Mouse (Mus musculus) large intestine, adult 2 months (tissue): ENCODE results near the gene Tmem237. TPM values are rescaled to one million over a fixed set of nuclear protein-coding genes. Genes with fewer than 3 reads are reported as not detected.

Experiments
- DNase-seq: peaks from one replicate; pipeline ENCODE4 v3.0.0-alpha.2; 2012; ENCODE audit warnings: low read depth, low spot score
- WGBS: fragments of 180-500 bp; shearing (Covaris S2); methylation state at CpG from one replicate; pipeline ENCODE4 v1.1.7; 2018; 5-methylcytosine and 5-hydroxymethylcytosine counted together
- polyA plus RNA-seq: library from polyadenylated mRNA; depleted of rRNA; stranded (reverse); fragments of >200 nt; gene quantifications from 2 replicates; pipeline ENCODE4 v1.2.3, GENCODE M21; 2012; rRNA removed

Tmem237 gene
- polyA plus RNA-seq = 1.6 and 2.0 TPM in 2 replicates

DNA sequence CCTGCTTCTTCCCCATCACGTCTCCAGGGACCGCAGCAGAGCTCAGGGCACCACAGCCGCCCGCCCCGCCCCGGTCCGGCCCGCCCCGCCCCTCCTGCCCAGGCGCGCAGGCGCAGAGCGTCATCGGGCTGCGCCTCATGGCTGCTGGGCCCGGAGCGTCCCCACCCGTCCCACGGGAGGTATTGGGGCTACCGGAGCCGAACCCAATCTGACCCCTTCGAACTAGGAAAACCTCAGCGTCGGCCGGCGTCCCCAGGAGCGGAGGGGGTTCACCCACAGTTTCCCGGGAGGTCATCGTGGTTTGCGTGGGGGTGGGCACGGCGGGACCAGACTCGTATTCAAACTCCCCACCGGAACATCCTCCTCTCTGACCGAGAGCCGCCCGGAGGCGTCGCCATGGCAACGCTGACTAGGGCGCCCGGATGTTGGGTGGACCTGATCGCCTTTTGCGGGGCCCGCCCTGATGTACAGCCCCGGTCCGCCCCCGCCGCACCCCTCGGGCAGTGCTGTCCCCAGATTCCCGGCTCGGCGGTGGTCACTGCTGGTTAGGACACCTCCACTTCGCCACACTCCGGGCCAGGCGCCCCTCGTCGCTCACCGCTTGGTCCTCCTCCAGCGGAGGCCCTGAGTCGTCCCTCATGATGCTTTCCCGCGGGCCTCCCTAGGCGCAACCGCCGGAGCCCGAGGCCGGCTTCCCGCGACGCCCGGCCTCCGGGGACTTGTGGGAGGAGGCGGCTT, at the start of gene Tmem237:
Tmem237 (minus strand) TSS at position 689 of the 738 bp plus-strand sequence.
- WGBS = under 1% methylated on average over 74 of the region's 74 CpGs
- DNase-seq = peak; percentile 38

DNA sequence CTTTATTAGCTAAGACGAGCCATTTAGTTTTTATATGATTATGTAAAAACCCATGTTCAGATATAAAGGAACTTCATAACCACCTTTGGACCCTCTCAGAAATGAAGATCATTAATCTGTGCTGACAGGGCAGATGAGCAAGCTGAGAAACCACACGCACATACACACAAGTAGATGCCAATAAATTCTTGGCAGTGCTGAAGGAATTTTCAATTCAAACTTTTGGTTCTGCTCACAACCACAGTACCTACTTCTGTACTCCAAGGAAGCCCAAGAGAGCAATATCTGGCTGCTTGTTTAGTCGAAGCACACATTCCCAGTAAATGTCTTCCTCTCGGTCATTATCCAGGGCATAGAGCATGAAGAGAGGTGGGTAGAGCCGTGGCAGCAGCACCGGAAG, 49.4 kb upstream of the Tmem237 start:
- WGBS = 71% methylated on average over 6 of the region's 6 CpGs
- DNase-seq = no peak

DNA sequence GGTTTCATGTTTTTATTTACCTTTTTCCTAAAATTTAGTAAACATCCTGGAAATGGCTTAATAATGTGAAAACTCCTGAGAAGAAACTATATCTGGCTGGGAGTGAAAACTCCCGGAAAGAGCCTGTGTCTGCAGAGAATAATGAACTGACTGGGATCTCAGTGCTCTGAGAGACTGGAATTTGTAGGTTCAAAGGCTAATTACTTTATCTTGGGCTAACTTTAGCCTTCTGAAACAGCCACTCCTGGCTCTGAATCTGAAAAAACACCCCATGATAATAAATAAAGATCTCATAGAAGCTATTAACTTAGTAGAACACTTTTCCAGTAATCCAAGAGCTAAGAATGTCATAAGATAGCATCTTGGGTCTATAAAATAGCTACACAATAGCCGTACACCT, 48.3 kb upstream of the Tmem237 start:
- no peak for DNase-seq
- WGBS = 48% methylated on average over 2 of the region's 2 CpGs

DNA sequence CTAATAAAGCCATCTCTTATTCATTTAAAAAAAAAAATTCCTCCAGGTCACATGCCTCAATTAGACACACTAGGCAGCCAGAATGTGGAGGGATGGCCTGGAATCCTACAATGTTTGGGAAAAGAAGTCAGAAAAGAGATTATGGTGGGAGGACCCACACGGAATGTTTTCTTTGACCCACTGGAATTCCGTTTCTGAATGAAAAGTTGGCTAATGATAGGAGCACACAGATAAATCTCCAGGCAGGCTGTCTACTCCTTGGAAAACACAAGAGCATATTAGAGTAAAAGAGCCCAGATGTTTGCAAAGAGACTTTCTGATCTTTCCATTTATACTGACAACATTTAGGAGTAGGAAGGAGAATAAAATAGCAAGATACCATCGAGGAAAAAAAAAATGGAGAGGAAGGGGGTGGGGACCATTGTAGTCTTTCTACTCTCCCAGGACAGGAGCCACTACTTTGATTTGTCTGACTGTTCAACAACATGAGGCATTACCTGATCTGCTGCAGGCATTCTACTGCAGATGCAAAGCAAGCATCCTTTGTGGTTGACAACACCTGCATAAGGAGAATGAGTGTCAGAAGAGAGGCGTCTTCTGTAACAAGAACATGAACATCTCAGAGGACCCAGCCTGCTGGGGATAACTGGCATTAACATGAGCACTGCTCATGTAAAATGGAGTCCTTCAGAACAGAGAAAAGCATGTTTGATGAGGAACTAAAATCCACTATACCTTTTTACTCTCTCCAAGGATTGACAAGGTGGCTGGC, 47.6 kb upstream of the Tmem237 start:
- DNase-seq = no peak
- WGBS = 91% methylated on average over 4 of the region's 4 CpGs

GRCm38 (mm10) chr1:59166232-59166905, 46.2 kb upstream of the Tmem237 start:
- no peak for DNase-seq
- 71% methylated on average over 9 of the region's 9 CpGs for WGBS

DNA sequence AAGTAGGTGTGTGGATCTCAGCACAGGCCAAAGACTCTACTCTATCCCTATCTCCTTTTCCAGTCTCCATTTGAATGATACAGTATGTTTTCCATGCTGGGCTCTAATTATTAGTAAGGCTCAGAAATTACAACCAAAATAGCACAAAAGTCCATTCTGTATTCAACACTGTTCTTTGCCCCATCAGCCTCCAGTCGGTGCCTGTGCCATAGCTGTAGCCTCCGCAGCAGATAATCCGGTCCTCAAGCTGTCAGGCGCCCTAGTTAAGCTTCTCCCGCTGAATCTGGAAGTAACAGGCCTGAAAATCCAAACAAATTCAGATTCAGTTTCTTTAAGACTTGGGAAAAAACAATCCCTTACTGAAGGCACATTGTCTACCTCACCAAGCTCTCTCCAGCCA, 43.7 kb upstream of the Tmem237 start:
- WGBS = 90% methylated on average over 5 of the region's 5 CpGs
- no peak for DNase-seq

- WGBS = 75% methylated on average over 12 of the region's 12 CpGs
- no peak for DNase-seq
Measured at GRCm38 (mm10) chr1:59163030-59163461, 42.8 kb upstream of the Tmem237 start, which contains the start of gene Mpp4. Mpp4 (minus strand) TSS chr1:59163389.

GRCm38 (mm10) chr1:59162309-59163024, 42.3 kb upstream of the Tmem237 start:
- 71% methylated on average over 8 of the region's 8 CpGs for WGBS
- no peak for DNase-seq

DNA sequence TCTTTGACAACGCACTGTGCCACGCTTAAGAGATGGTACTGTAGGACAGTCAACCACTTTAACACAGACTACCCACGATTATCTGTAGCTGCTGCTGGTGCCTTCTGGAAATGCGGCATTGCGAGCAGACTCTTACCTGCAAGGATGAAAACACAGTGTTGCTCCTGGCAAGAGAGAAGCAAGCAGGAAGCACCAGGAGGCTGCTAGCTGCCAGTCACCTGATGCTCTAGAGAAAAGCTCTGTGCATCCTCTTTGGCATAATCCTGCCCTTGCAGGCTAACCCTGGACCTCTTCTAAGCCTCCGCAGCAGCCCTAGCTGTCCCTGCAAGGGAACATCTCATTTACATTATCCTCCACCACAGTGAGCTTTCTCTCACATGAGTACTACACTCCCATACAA, 41.2 kb upstream of the Tmem237 start:
- 91% methylated on average over 6 of the region's 6 CpGs for WGBS
- DNase-seq = no peak

- DNase-seq = no peak
- 73% methylated on average over 6 of the region's 6 CpGs for WGBS
Measured at GRCm38 (mm10) chr1:59160871-59161270, 40.7 kb upstream of the Tmem237 start.

DNA sequence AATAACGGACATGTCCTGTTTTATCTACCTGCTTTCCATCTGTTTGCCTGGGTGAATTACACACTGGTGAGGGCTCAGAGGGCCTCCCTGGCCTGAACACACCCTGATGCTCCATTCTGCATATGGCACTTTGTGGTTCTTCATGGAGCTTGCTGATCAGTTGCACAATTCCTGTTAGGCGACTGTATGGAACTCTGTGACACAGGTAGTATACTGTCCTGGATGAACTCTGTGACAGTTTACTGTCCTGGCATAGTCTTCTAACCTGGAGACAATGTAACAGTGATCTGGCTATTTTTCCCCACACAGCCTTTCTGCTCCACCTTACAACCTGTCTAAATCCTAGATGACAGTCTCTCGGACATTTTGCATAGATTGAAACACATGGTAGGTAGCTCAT, 38.9 kb upstream of the Tmem237 start:
- no peak for DNase-seq
- WGBS = 86% methylated on average over 3 of the region's 3 CpGs

GRCm38 (mm10) chr1:59158498-59158897, 38.3 kb upstream of the Tmem237 start:
- WGBS = 91% methylated on average over 7 of the region's 7 CpGs
- DNase-seq = no peak

- 63% methylated on average over 4 of the region's 4 CpGs for WGBS
- no peak for DNase-seq
Measured at GRCm38 (mm10) chr1:59157846-59158245, 37.6 kb upstream of the Tmem237 start.

DNA sequence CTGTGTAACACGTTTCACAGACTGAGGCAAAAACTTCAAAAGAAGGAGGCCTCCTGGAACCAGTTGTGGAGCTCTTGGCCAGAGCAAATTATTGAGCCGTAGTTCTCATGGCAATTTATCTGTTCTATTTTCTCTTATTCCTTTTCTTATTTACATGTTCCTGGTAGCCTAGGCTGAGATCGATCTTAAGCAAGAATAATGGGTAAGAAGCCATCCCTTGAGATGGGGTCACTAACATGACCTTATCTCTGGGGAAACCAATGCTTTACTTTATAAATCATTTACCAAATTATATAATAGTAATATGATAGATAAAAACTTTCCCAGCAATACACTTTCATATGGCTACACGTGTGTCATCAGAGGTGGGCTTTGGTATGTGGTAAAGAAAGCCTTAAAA, 32.1 kb upstream of the Tmem237 start:
- DNase-seq = no peak
- WGBS = 75% methylated on average over 4 of the region's 4 CpGs

- 63% methylated on average over 5 of the region's 5 CpGs for WGBS
Measured at GRCm38 (mm10) chr1:59150542-59150941, 30.3 kb upstream of the Tmem237 start.

DNA sequence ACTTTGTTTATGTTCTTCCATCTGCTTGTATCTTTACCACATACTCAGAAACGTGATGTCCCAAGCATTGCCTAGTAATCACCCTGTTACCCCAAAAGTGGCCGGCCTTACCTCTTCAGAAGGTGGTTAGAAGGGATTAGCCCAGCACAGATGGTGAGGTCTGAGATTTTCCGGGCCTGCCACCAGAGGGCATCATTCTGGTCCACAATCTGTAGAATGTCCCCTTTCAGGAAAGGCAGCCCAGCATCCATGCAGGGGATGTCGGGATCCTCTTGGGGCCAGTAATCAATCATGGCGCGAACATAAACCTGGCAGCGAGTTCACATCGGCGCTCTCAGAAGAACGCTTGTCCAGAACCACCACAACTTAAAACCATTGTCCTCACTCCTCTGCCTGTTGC, 24.3 kb upstream of the Tmem237 start:
- 74% methylated on average over 10 of the region's 10 CpGs for WGBS
- DNase-seq = no peak

More at GRCm38 (mm10) chr1:59150542-59150941, 30.3 kb upstream of the Tmem237 start:
- DNase-seq = no peak

- peak; percentile 29 for DNase-seq
Measured at GRCm38 (mm10) chr1:59142809-59143208, 22.6 kb upstream of the Tmem237 start.

DNA sequence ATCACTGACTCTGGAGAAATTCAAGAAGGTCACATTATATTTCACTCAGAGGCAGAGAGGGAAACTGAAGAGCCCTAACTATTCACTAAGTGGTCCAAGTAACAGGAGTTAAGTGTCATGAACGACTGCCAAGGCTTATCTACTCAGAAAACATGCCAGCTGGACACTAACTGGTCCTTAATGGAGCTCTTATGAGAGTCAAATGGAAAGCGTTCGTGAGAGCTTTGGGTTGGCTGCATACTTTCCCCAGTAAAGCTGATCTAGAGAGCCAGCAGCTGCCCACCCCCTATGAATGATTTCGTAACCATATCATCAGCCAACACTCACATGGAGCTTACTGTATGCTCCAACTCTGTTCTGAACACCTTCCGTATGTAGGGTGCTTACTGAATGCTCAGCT, 14.2 kb upstream of the Tmem237 start:
- 67% methylated on average over 5 of the region's 5 CpGs for WGBS
- DNase-seq = no peak

DNA sequence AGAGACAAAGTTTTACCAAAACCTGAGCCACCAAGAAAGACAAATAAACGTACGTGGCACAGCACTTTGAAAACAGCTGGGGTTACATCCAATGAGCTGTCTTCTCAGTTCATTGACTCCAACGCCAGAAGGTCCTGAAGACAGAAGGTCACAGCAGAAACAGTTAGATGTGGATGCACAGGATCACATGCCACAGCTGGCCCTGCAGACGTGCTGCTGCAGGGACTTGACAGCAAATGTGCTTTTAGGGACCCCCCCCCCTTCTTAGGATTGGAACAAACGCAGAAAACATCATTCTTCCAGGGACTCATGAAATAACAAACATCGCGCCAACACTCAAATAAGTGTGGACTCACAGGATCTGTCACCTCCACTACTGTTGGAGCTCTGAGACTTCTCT, 8.7 kb upstream of the Tmem237 start:
- WGBS = 64% methylated on average over 7 of the region's 7 CpGs

GRCm38 (mm10) chr1:59125558-59125957, 5.3 kb upstream of the Tmem237 start:
- 41% methylated on average over 5 of the region's 5 CpGs for WGBS
- no peak for DNase-seq

More for the DNA sequence above, 8.7 kb upstream of the Tmem237 start:
- no peak for DNase-seq
